Mouse (Mus musculus): ENCODE measurements at regions not wholly inside any gene's neighbourhood (a gene's known extent, or its start where the extent isn't known, plus 50 kb on each side); places are given as distances from the start of the nearest gene placed in this dataset.

GRCm38 (mm10) chr5:102242614-102243013 lies 172.9 kb upstream of the Wdfy3 start:
- H3K4me2 ChIP-seq, result no peak overlapping the region
- no peaks in the 10 kb centered on the region for H3K27me3 ChIP-seq
- WGBS, result 86% methylated on average over 5 of the region's 5 CpGs
- no peak overlapping the region for H3K27ac ChIP-seq
- no peak overlapping the region for H3K9ac ChIP-seq
- no peak overlapping the region for H3K4me3 ChIP-seq
- H3K9me3 ChIP-seq, result no peaks in the 10 kb centered on the region
- no peak for ATAC-seq (ENCODE audit: low FRiP score)
- H3K36me3 ChIP-seq, result no peaks in the 10 kb centered on the region
- no peaks in the 10 kb centered on the region for H3K4me1 ChIP-seq (replicated peaks)

- H3K27me3 ChIP-seq, result no peaks in the 10 kb centered on the region
- 88% methylated on average over 6 of the region's 6 CpGs for WGBS
Observed at GRCm38 (mm10) chr5:102244706-102245105, 175.0 kb upstream of the Wdfy3 start.

GRCm38 (mm10) chr5:102248747-102249146 lies 179.0 kb upstream of the Wdfy3 start:
- Histone ChIP-seq H3K27me3 (no peaks in the 10 kb centered on the region), H3K9me3 (no peaks in the 10 kb centered on the region), H3K4me2 (no peak overlapping the region), H3K4me1 (replicated peaks) (peaks cover 11% of the 10 kb centered on the region; the same call in 1 of the 2 replicates), H3K9ac (no peak overlapping the region), H3K27ac (no peak overlapping the region; the same call in 1 of the 2 replicates), H3K36me3 (no peaks in the 10 kb centered on the region), H3K4me3 (no peak overlapping the region)
- ATAC-seq (ENCODE audit: low FRiP score), result peak; percentile 28; the same call in 1 of the 2 replicates
- WGBS, result 57% methylated on average over 5 of the region's 5 CpGs

More at GRCm38 (mm10) chr5:102244706-102245105, 175.0 kb upstream of the Wdfy3 start:
- Histone ChIP-seq H3K9me3 (no peaks in the 10 kb centered on the region), H3K9ac (no peak overlapping the region), H3K4me3 (no peak overlapping the region), H3K4me1 (replicated peaks) (peaks cover 11% of the 10 kb centered on the region; the same call in 1 of the 2 replicates), H3K27ac (no peak overlapping the region), H3K4me2 (no peak overlapping the region), H3K36me3 (no peaks in the 10 kb centered on the region)
- no peak for ATAC-seq (ENCODE audit: low FRiP score)

GRCm38 (mm10) chr5:102251076-102251475 lies 181.4 kb upstream of the Wdfy3 start:
- WGBS, result 93% methylated on average over 7 of the region's 7 CpGs
- no peak for ATAC-seq (ENCODE audit: low FRiP score)
- no peaks in the 10 kb centered on the region for H3K36me3 ChIP-seq
- no peak overlapping the region for H3K4me2 ChIP-seq
- no peak overlapping the region for H3K4me3 ChIP-seq
- H3K4me1 ChIP-seq (replicated peaks), result peaks cover 11% of the 10 kb centered on the region; the same call in 1 of the 2 replicates
- H3K9me3 ChIP-seq, result no peaks in the 10 kb centered on the region
- no peaks in the 10 kb centered on the region for H3K27me3 ChIP-seq
- H3K27ac ChIP-seq, result no peak overlapping the region
- H3K9ac ChIP-seq, result no peak overlapping the region

GRCm38 (mm10) chr5:102253786-102254185 lies 184.1 kb upstream of the Wdfy3 start:
- Histone ChIP-seq H3K27ac (no peak overlapping the region), H3K4me3 (no peak overlapping the region), H3K36me3 (no peaks in the 10 kb centered on the region), H3K9ac (no peak overlapping the region), H3K27me3 (no peaks in the 10 kb centered on the region), H3K4me1 (replicated peaks) (peaks cover 7% of the 10 kb centered on the region; the same call in 1 of the 2 replicates), H3K9me3 (no peaks in the 10 kb centered on the region), H3K4me2 (no peak overlapping the region)
- ATAC-seq (ENCODE audit: low FRiP score), result no peak
- 5% methylated on average over 2 of the region's 2 CpGs for WGBS

GRCm38 (mm10) chr5:102257104-102257503 lies 187.4 kb upstream of the Wdfy3 start:
- no peak for ATAC-seq (ENCODE audit: low FRiP score)
- Histone ChIP-seq H3K27ac (no peak overlapping the region), H3K27me3 (no peaks in the 10 kb centered on the region), H3K36me3 (no peaks in the 10 kb centered on the region), H3K4me3 (no peak overlapping the region), H3K9me3 (no peaks in the 10 kb centered on the region), H3K4me2 (no peak overlapping the region), H3K4me1 (replicated peaks) (no peaks in the 10 kb centered on the region), H3K9ac (no peak overlapping the region)
- 88% methylated on average over 2 of the region's 2 CpGs for WGBS

GRCm38 (mm10) chr5:102261621-102262020 lies 191.9 kb upstream of the Wdfy3 start:
- Histone ChIP-seq H3K4me2 (no peak overlapping the region), H3K4me1 (replicated peaks) (no peaks in the 10 kb centered on the region), H3K27me3 (no peaks in the 10 kb centered on the region), H3K9me3 (no peaks in the 10 kb centered on the region), H3K4me3 (no peak overlapping the region), H3K27ac (no peak overlapping the region), H3K9ac (no peak overlapping the region), H3K36me3 (no peaks in the 10 kb centered on the region)
- 78% methylated on average over 5 of the region's 5 CpGs for WGBS
- no peak for ATAC-seq (ENCODE audit: low FRiP score)

- no peaks in the 10 kb centered on the region for H3K4me1 ChIP-seq (replicated peaks)
- H3K27me3 ChIP-seq, result no peaks in the 10 kb centered on the region
- no peak overlapping the region for H3K4me3 ChIP-seq
- 55% methylated on average over 11 of the region's 11 CpGs for WGBS
- no peaks in the 10 kb centered on the region for H3K36me3 ChIP-seq
- H3K4me2 ChIP-seq, result no peak overlapping the region
- no peaks in the 10 kb centered on the region for H3K9me3 ChIP-seq
- H3K9ac ChIP-seq, result no peak overlapping the region
- H3K27ac ChIP-seq, result no peak overlapping the region
- no peak for ATAC-seq (ENCODE audit: low FRiP score)
Observed at GRCm38 (mm10) chr5:102266451-102266850, 196.7 kb upstream of the Wdfy3 start.

- no peak overlapping the region for H3K9ac ChIP-seq
- no peak overlapping the region for H3K27ac ChIP-seq
- H3K4me1 ChIP-seq (replicated peaks), result no peaks in the 10 kb centered on the region
- 88% methylated on average over 3 of the region's 3 CpGs for WGBS
- no peaks in the 10 kb centered on the region for H3K36me3 ChIP-seq
- no peak overlapping the region for H3K4me2 ChIP-seq
- ATAC-seq (ENCODE audit: low FRiP score), result no peak
- H3K9me3 ChIP-seq, result no peaks in the 10 kb centered on the region
- H3K27me3 ChIP-seq, result no peaks in the 10 kb centered on the region
- no peak overlapping the region for H3K4me3 ChIP-seq
Observed at GRCm38 (mm10) chr5:102267150-102267549, 197.4 kb upstream of the Wdfy3 start.

- no peak overlapping the region for H3K4me3 ChIP-seq
- no peak overlapping the region for H3K4me2 ChIP-seq
- H3K9me3 ChIP-seq, result no peaks in the 10 kb centered on the region
- no peaks in the 10 kb centered on the region for H3K36me3 ChIP-seq
- WGBS, result 89% methylated on average over 9 of the region's 9 CpGs
- H3K9ac ChIP-seq, result no peak overlapping the region
- no peaks in the 10 kb centered on the region for H3K27me3 ChIP-seq
- no peak overlapping the region for H3K27ac ChIP-seq
- H3K4me1 ChIP-seq (replicated peaks), result no peaks in the 10 kb centered on the region
- ATAC-seq (ENCODE audit: low FRiP score), result no peak
Observed at GRCm38 (mm10) chr5:102269204-102269603, 199.5 kb upstream of the Wdfy3 start.

- no peaks in the 10 kb centered on the region for H3K9me3 ChIP-seq
- H3K4me1 ChIP-seq (replicated peaks), result no peaks in the 10 kb centered on the region
- no peak overlapping the region for H3K4me2 ChIP-seq
- H3K9ac ChIP-seq, result no peak overlapping the region
- no peaks in the 10 kb centered on the region for H3K27me3 ChIP-seq
- no peaks in the 10 kb centered on the region for H3K36me3 ChIP-seq
- no peak overlapping the region for H3K27ac ChIP-seq
- no peak for ATAC-seq (ENCODE audit: low FRiP score)
- 92% methylated on average over 3 of the region's 3 CpGs for WGBS
- no peak overlapping the region for H3K4me3 ChIP-seq
Observed at GRCm38 (mm10) chr5:102275621-102276020, 205.6 kb upstream of the Arhgap24 start.

- ATAC-seq (ENCODE audit: low FRiP score), result no peak
- H3K36me3 ChIP-seq, result no peaks in the 10 kb centered on the region
- H3K9ac ChIP-seq, result no peak overlapping the region
- no peaks in the 10 kb centered on the region for H3K9me3 ChIP-seq
- H3K4me2 ChIP-seq, result no peak overlapping the region
- no peak overlapping the region for H3K27ac ChIP-seq
- H3K27me3 ChIP-seq, result no peaks in the 10 kb centered on the region
- H3K4me1 ChIP-seq (replicated peaks), result 0 out of 2 replicates have a peak, but pooled peaks cover 2% of the 10 kb centered on the region
- no peak overlapping the region for H3K4me3 ChIP-seq
- 83% methylated on average over 4 of the region's 4 CpGs for WGBS
Observed at GRCm38 (mm10) chr5:102287131-102287530, 194.1 kb upstream of the Arhgap24 start.

GRCm38 (mm10) chr5:102290866-102291265 lies 190.3 kb upstream of the Arhgap24 start:
- no peak overlapping the region for H3K9ac ChIP-seq
- no peaks in the 10 kb centered on the region for H3K36me3 ChIP-seq
- H3K27ac ChIP-seq, result no peak overlapping the region
- ATAC-seq (ENCODE audit: low FRiP score), result no peak
- no peak overlapping the region for H3K4me3 ChIP-seq
- no peaks in the 10 kb centered on the region for H3K27me3 ChIP-seq
- 87% methylated on average over 7 of the region's 7 CpGs for WGBS
- 0 out of 2 replicates have a peak, but pooled peaks cover 2% of the 10 kb centered on the region for H3K4me1 ChIP-seq (replicated peaks)
- no peak overlapping the region for H3K4me2 ChIP-seq
- H3K9me3 ChIP-seq, result no peaks in the 10 kb centered on the region
